Mouse (Mus musculus) liver, embryonic 18 days (tissue): ENCODE data around the gene Tlr5. TPM values are rescaled to one million over a fixed set of nuclear protein-coding genes. Genes with fewer than 3 reads are reported as not detected.

Experiments
- polyA plus RNA-seq: library from polyadenylated mRNA; depleted of rRNA; stranded (reverse); fragments of >200 nt; gene quantifications from 2 replicates; pipeline ENCODE4 v1.2.3, GENCODE M21; 2012; rRNA removed

The Tlr5 gene
- 2.2 and 2.4 TPM in 2 replicates for polyA plus RNA-seq

DNA sequence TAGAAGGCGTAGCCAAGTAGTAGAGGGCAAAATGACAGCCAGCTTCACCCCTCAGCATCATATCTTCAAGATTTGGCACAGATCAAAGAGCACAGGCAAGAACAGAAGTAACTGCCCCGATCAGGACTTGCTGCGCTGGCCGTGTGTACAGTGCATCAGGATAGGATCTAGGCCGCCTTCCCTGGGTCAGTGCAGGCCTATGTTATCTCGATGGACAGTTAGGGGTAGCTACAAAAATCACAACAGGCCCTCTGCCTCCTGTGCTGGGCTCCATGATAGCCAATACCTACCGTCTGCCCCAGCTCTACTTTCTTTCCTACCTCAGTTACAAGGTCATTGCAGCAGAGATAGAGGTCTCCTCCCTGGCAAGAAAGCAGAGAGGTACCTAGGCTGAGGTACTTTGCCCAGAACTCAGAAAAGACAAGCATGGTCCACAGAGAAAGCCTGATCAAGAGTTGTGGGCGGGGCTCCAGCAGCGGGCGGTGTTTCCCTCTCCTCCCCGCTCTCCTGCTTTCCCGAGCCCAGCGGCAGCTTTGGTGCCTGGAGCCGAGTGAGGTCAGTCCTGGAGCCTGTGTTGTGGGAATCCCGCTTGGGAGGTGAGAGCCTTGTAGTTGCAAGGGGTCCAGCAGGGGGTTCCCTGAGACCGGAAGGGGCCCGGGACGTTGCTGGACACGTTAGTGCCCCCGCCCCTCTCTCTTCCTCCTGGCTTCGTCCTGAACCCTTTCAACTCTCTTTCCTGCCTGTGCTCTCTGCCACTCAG lies at the start of gene Tlr5:
TSS of gene Tlr5 (plus strand) at position 502 of the 760 bp plus-strand sequence.

Other genes with a start within 250 kb of the Tlr5 start
- not detected in 2 replicates for gene Ccdc185, start 205.6 kb upstream of the Tlr5 start, polyA plus RNA-seq
- 0.90 and 1.4 TPM in 2 replicates for gene Susd4, start 190.9 kb upstream of the Tlr5 start, polyA plus RNA-seq